In the genomic region with DNA sequence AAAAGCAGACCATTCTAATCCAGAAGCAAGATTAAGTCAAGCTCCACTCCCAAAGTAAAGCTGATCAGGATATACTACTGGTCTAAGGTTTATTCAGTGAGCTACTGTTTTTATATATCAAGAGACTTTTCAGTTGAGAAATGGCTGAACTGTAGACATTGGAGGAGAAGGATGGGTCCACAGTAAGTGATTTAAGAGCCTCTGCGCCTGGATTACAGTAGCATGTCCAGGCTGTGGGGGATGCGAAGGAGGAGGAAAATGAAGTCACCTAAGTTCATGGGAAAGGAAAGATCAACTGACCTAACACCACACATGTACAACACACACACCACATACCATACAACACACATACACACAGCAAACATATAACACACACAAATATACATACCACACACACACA, we compare ENCODE assay signal across 8 mouse cellular contexts. TPM values are rescaled to one million over a fixed set of nuclear protein-coding genes. Genes with fewer than 3 reads are reported as not detected.
DNase-seq lines count a peak whose midpoint lies in the region; ATAC-seq and TF ChIP-seq lines count a peak whose summit lies in the region.

No protein-coding gene starts in this region.

- no peak for ATAC-seq in forebrain, embryonic 14.5 days
- ATAC-seq in liver, embryonic 16.5 days (ENCODE audit: low read depth), result no peak

- H3K9me3 ChIP-seq in forebrain, embryonic 14.5 days (replicated peaks; ENCODE audit: control insufficient read depth, low read length), result no peaks in the 10 kb centered on the region
- H3K9me3 ChIP-seq in liver, embryonic 16.5 days (replicated peaks; ENCODE audit: control insufficient read depth, low read length), result no peaks in the 10 kb centered on the region

- no peaks in the 10 kb centered on the region for H3K27me3 ChIP-seq in kidney, adult 2 months (replicated peaks; ENCODE audit: control insufficient read depth, insufficient read depth, low read length)
- no peaks in the 10 kb centered on the region for H3K27me3 ChIP-seq in forebrain, embryonic 14.5 days (replicated peaks; ENCODE audit: control insufficient read depth, insufficient read depth, low read length)
- no peaks in the 10 kb centered on the region for H3K27me3 ChIP-seq in liver, embryonic 16.5 days (ENCODE audit: control insufficient read depth, insufficient read depth, low read depth, low read length)

- no peak overlapping the region for H3K9ac ChIP-seq in forebrain, embryonic 14.5 days (ENCODE audit: low read length)
- no peak overlapping the region for H3K9ac ChIP-seq in liver, embryonic 16.5 days (ENCODE audit: low read depth, low read length)

- no peaks in the 10 kb centered on the region for H3K36me3 ChIP-seq in kidney, adult 2 months (ENCODE audit: control insufficient read depth, insufficient read depth, low read length)
- H3K36me3 ChIP-seq in forebrain, embryonic 14.5 days (ENCODE audit: control insufficient read depth, insufficient read depth, low read length), result no peaks in the 10 kb centered on the region
- H3K36me3 ChIP-seq in liver, embryonic 16.5 days (ENCODE audit: control insufficient read depth, insufficient read depth), result no peaks in the 10 kb centered on the region

- peak overlapping the region; percentile 2; the same call in 1 of the 2 replicates for H3K27ac ChIP-seq in kidney, adult 2 months (ENCODE audit: insufficient read depth, low read depth, low read length)
- H3K27ac ChIP-seq in brown adipose tissue, adult 24 weeks (replicated peaks; ENCODE audit: low read depth, low read length), result peak overlapping the region; percentile 86
- H3K27ac ChIP-seq in forebrain, embryonic 14.5 days (ENCODE audit: low read depth, low read length), result no peak overlapping the region
- no peak overlapping the region for H3K27ac ChIP-seq in liver, embryonic 16.5 days (ENCODE audit: low read length)

- WGBS in kidney, adult 2 months, result 52% methylated on average over 2 of the region's 2 CpGs
- WGBS in forebrain, embryonic 14.5 days, result 90% methylated on average over 2 of the region's 2 CpGs
- WGBS in liver, embryonic 16.5 days (ENCODE audit: insufficient replicate concordance), result 50% methylated on average over 2 of the region's 2 CpGs

- no peaks in the 10 kb centered on the region for H3K4me1 ChIP-seq in kidney, adult 2 months (ENCODE audit: control insufficient read depth, insufficient read depth, low read length)
- H3K4me1 ChIP-seq in brown adipose tissue, adult 24 weeks (ENCODE audit: control insufficient read depth, insufficient read depth, insufficient read length, low read length), result peaks cover 8% of the 10 kb centered on the region; the same call in 1 of the 2 replicates
- H3K4me1 ChIP-seq in forebrain, embryonic 14.5 days (ENCODE audit: control insufficient read depth, insufficient read depth, low read length), result peaks cover 7% of the 10 kb centered on the region; the same call in 1 of the 2 replicates
- H3K4me1 ChIP-seq in liver, embryonic 16.5 days (ENCODE audit: control insufficient read depth, low read depth, low read length), result no peaks in the 10 kb centered on the region

- no peak for TF ChIP-seq CTCF in kidney, adult 2 months (conservative IDR thresholded peaks at IDR 0.05; ENCODE audit: insufficient read depth, insufficient read length, low read depth, low read length)

- no peak for TF ChIP-seq POLR2A in kidney, adult 2 months (IDR thresholded peaks at IDR 0.05; ENCODE audit: low read depth, low read length)

- peak overlapping the region; percentile 81 for H3K4me3 ChIP-seq in kidney, adult 2 months (ENCODE audit: insufficient read depth, low read depth, low read length)
- H3K4me3 ChIP-seq in brown adipose tissue, adult 24 weeks (ENCODE audit: insufficient read depth, low read depth, low read length), result peak overlapping the region; percentile 98
- H3K4me3 ChIP-seq in forebrain, embryonic 14.5 days (ENCODE audit: low read depth, low read length), result 0 out of 2 replicates have a peak overlapping the region, but pooled peaks have one; percentile 30
- H3K4me3 ChIP-seq in liver, embryonic 16.5 days (ENCODE audit: low read depth, low read length), result no peak overlapping the region

- DNase-seq in kidney, adult 2 months, result no peak
- DNase-seq in kidney, adult 9 months, result no peak
- DNase-seq in forebrain, embryonic 14.5 days (ENCODE audit: low spot score), result no peak
- DNase-seq in natural killer cell, adult 2 months (ENCODE audit: low spot score in 2 of 2), result no peak
- no peak for DNase-seq in urinary bladder, postnatal 25 days (ENCODE audit: low spot score)
- no peak for DNase-seq in adrenal gland, postnatal 25 days

- H3K4me2 ChIP-seq in forebrain, embryonic 14.5 days (ENCODE audit: low read length), result no peak overlapping the region
- peak overlapping the region; percentile 20; the same call in 1 of the 2 replicates for H3K4me2 ChIP-seq in liver, embryonic 16.5 days (ENCODE audit: low read depth, low read length)

RNA-seq across cellular contexts. Expression of a gene that starts 1.3 kb away (rescaled TPM):
- polyA plus RNA-seq in kidney, adult 2 months (2012; rRNA removed), result 8.1 and 9.0 TPM in 2 replicates
- 35.4 and 58.9 TPM in 2 replicates for polyA plus RNA-seq in brown adipose tissue, adult 24 weeks (2012; ENCODE audit: insufficient read depth, insufficient read length, missing spikeins)
- polyA plus RNA-seq in forebrain, embryonic 14.5 days (2014; fragmentation: Nextera tagmentation; extraction: Ambion mirVana), result 12.3 and 15.6 TPM in 2 replicates
- polyA plus RNA-seq in liver, embryonic 16.5 days (2015; fragmentation: Nextera tagmentation; extraction: Ambion mirVana), result 1.5 and 2.1 TPM in 2 replicates
- total RNA-seq in adrenal gland, postnatal 25 days (2021), result 61.8 and 86.5 TPM in 2 replicates

Comparison
In these comparisons a context has a peak if more than half of its experiments do, and no peak if none do; other contexts are left out.
1. H3K27ac ChIP-seq: peak in kidney, adult 2 months (single experiment) and brown adipose tissue, adult 24 weeks (single experiment); none in forebrain, embryonic 14.5 days (single experiment) and liver, embryonic 16.5 days (single experiment).